Mouse (Mus musculus) gastrocnemius, postnatal 25 days (tissue): ENCODE results near the gene Pla2g2d. TPM values are rescaled to one million over a fixed set of nuclear protein-coding genes. Genes with fewer than 3 reads are reported as not detected.

Experiments used
- DNase-seq: peaks from one replicate; pipeline ENCODE4 v3.0.0; 2022
- long read RNA-seq, 2 experiments: library from polyadenylated mRNA; stranded (forward); transcript quantifications; one replicate each; pipeline ENCODE4 v2.0.0; 2021
- total RNA-seq, 2 experiments: library from RNA; stranded (reverse); gene quantifications; 1 replicate in 1 of 2; 2 replicates in 1 of 2; pipeline ENCODE4 v1.2.3; 2021

Gene Pla2g2d
- under 1 TPM in 1 of 2 experiments, not detected in 1; 0.29 TPM for total RNA-seq
- long read RNA-seq, experiment 1 = 0 reads
- long read RNA-seq, experiment 2, partial matches to known transcripts = 0 of 1 reads
- long read RNA-seq, experiment 2, other reads (novel, unspliced or antisense) = 0 of 1 reads

- DNase-seq = no peak
Observed at GRCm38 (mm10) chr4:138775435-138775834, at the start of gene Pla2g2d. Pla2g2d (plus strand) TSS chr4:138775735.

GRCm38 (mm10) chr4:138725751-138726150 is 49.8 kb upstream of the Pla2g2d start:
- DNase-seq = no peak

GRCm38 (mm10) chr4:138729018-138729703 is 46.4 kb upstream of the Pla2g2d start:
- no peak for DNase-seq

GRCm38 (mm10) chr4:138734105-138734504 is 41.4 kb upstream of the Pla2g2d start:
- DNase-seq = no peak

- DNase-seq = no peak
Observed at GRCm38 (mm10) chr4:138734863-138735262, 40.7 kb upstream of the Pla2g2d start.

GRCm38 (mm10) chr4:138737031-138737430 is 38.5 kb upstream of the Pla2g2d start, which contains the start of gene Ubxn10:
Ubxn10 (minus strand) TSS chr4:138737167.
- no peak for DNase-seq

- no peak for DNase-seq
Observed at GRCm38 (mm10) chr4:138739136-138739851, 36.2 kb upstream of the Pla2g2d start.

GRCm38 (mm10) chr4:138745884-138746283 is 29.7 kb upstream of the Pla2g2d start:
- no peak for DNase-seq

GRCm38 (mm10) chr4:138746866-138747265 is 28.7 kb upstream of the Pla2g2d start:
- no peak for DNase-seq

GRCm38 (mm10) chr4:138747851-138748250 is 27.7 kb upstream of the Pla2g2d start:
- DNase-seq = no peak

GRCm38 (mm10) chr4:138748369-138749072 is 27.0 kb upstream of the Pla2g2d start:
- DNase-seq = no peak

- DNase-seq = no peak
Observed at GRCm38 (mm10) chr4:138752603-138753002, 22.9 kb upstream of the Pla2g2d start.

- no peak for DNase-seq
Observed at GRCm38 (mm10) chr4:138753608-138754007, 21.9 kb upstream of the Pla2g2d start.

GRCm38 (mm10) chr4:138754432-138754831 is 21.1 kb upstream of the Pla2g2d start:
- no peak for DNase-seq

GRCm38 (mm10) chr4:138755439-138755838 is 20.1 kb upstream of the Pla2g2d start:
- DNase-seq = no peak

- no peak for DNase-seq
Observed at GRCm38 (mm10) chr4:138755983-138756382, 19.6 kb upstream of the Pla2g2d start.

- no peak for DNase-seq
Observed at GRCm38 (mm10) chr4:138757416-138757815, 18.1 kb upstream of the Pla2g2d start, which contains the start of gene Pla2g2f. Pla2g2f (minus strand) TSS chr4:138757626.

- no peak for DNase-seq
Observed at GRCm38 (mm10) chr4:138762266-138762665, 13.3 kb upstream of the Pla2g2d start.

GRCm38 (mm10) chr4:138771970-138772369 is 3.6 kb upstream of the Pla2g2d start:
- no peak for DNase-seq

GRCm38 (mm10) chr4:138772386-138772785 is 3.1 kb upstream of the Pla2g2d start:
- no peak for DNase-seq

GRCm38 (mm10) chr4:138777417-138778407 is 2.2 kb downstream of the Pla2g2d start:
- DNase-seq = no peak
